Mouse (Mus musculus) left cerebral cortex, adult 8-10 months (tissue): ENCODE measurements around the gene Pfkfb2. TPM values are rescaled to one million over a fixed set of nuclear protein-coding genes. Genes with fewer than 3 reads are reported as not detected.
A peak's percentile ranks its signal among the peaks of the same experiment; 100 is the strongest.

Experiments
- DNase-seq, 2 experiments: peaks; one replicate each; pipeline ENCODE4 v3.0.0; 2022; ENCODE audit warnings: low spot score in 2 of 2
- total RNA-seq, 4 experiments: library from RNA; stranded (reverse); gene quantifications; 2 replicates each; pipeline ENCODE4 v1.2.4; 2022

Gene Pfkfb2
- 10 to 100 TPM; 44.4 to 48.1 (median 46.4) TPM for total RNA-seq

- no peak for DNase-seq
These were observed at the start of gene Pfkfb2 for GRCm38 (mm10) chr1:130729153-130729552. Gene Pfkfb2 (minus strand): TSS chr1:130729253.

- DNase-seq: no peak
These were observed 47.6 kb upstream of the Pfkfb2 start for GRCm38 (mm10) chr1:130776645-130777044.

GRCm38 (mm10) chr1:130775691-130776331 is 46.8 kb upstream of the Pfkfb2 start:
- DNase-seq: no peak

GRCm38 (mm10) chr1:130775234-130775633 is 46.2 kb upstream of the Pfkfb2 start:
- DNase-seq: no peak

GRCm38 (mm10) chr1:130770981-130771494 is 42.0 kb upstream of the Pfkfb2 start:
- no peak for DNase-seq

- no peak for DNase-seq
These were observed 41.4 kb upstream of the Pfkfb2 start for GRCm38 (mm10) chr1:130770487-130770886.

GRCm38 (mm10) chr1:130769925-130770324 is 40.9 kb upstream of the Pfkfb2 start:
- DNase-seq: no peak

GRCm38 (mm10) chr1:130767066-130767465 is 38.0 kb upstream of the Pfkfb2 start:
- DNase-seq: no peak

GRCm38 (mm10) chr1:130764027-130764461 is 35.0 kb upstream of the Pfkfb2 start:
- no peak for DNase-seq

- no peak for DNase-seq
These were observed 33.1 kb upstream of the Pfkfb2 start for GRCm38 (mm10) chr1:130762045-130762760.

- no peak for DNase-seq
These were observed 32.5 kb upstream of the Pfkfb2 start for GRCm38 (mm10) chr1:130761597-130761996.

GRCm38 (mm10) chr1:130759689-130760088 is 30.6 kb upstream of the Pfkfb2 start:
- no peak for DNase-seq

GRCm38 (mm10) chr1:130746819-130747218 is 17.8 kb upstream of the Pfkfb2 start:
- no peak for DNase-seq

- DNase-seq: no peak
These were observed 16.5 kb upstream of the Pfkfb2 start for GRCm38 (mm10) chr1:130745591-130745990.

- no peak for DNase-seq
These were observed 15.9 kb upstream of the Pfkfb2 start for GRCm38 (mm10) chr1:130744961-130745360.

- DNase-seq: no peak
These were observed 15.2 kb upstream of the Pfkfb2 start for GRCm38 (mm10) chr1:130744217-130744616.

- no peak for DNase-seq
These were observed 14.7 kb upstream of the Pfkfb2 start for GRCm38 (mm10) chr1:130743775-130744174.

- no peak for DNase-seq
These were observed 13.1 kb upstream of the Pfkfb2 start for GRCm38 (mm10) chr1:130742201-130742600.

- peak in 1 of 2 experiments; percentile 60 for DNase-seq
These were observed 12.0 kb upstream of the Pfkfb2 start for GRCm38 (mm10) chr1:130740781-130741720.

- DNase-seq: no peak
These were observed 11.2 kb upstream of the Pfkfb2 start for GRCm38 (mm10) chr1:130740227-130740648.

GRCm38 (mm10) chr1:130739636-130740035 is 10.6 kb upstream of the Pfkfb2 start:
- no peak for DNase-seq
